Mouse (Mus musculus) liver, embryonic 16.5 days (tissue): ENCODE results near the gene Dll1. TPM values are rescaled to one million over a fixed set of nuclear protein-coding genes. Genes with fewer than 3 reads are reported as not detected.

Source experiments
- ATAC-seq: fragments of 200-750 bp; cut with Nextera tagmentation; 2 replicates; pipeline ENCODE4 v1.8.0; 2017; ENCODE audit warnings: low read depth, mild to moderate bottlenecking, moderate number of reproducible peaks, moderate library complexity
- H3K27ac ChIP-seq: fragments of 300-500 bp; sonication (generic); 2 replicates; pipeline ENCODE4 v1.5.1; 2014; ENCODE audit warnings: mild to moderate bottlenecking, low read length
- H3K27me3 ChIP-seq: fragments of 300-500 bp; sonication (generic); 2 replicates; pipeline ENCODE4 v1.6.1; 2014; ENCODE audit warnings: low read depth, low read length, mixed read lengths; ENCODE audit not compliant: control insufficient read depth, insufficient read depth
- H3K36me3 ChIP-seq: fragments of 300-500 bp; sonication (generic); 2 replicates; pipeline ENCODE4 v1.6.1; 2014; ENCODE audit warnings: mild to moderate bottlenecking; ENCODE audit not compliant: control insufficient read depth, insufficient read depth
- H3K4me1 ChIP-seq: fragments of 300-500 bp; sonication (generic); 2 replicates; pipeline ENCODE4 v1.6.1; 2014; ENCODE audit warnings: low read depth, low read length, mixed read lengths; ENCODE audit not compliant: control insufficient read depth
- H3K4me2 ChIP-seq: fragments of 300-500 bp; sonication (generic); 2 replicates; pipeline ENCODE4 v1.6.1; 2014; ENCODE audit warnings: low read depth, low read length, mixed read lengths
- H3K4me3 ChIP-seq: fragments of 300-500 bp; sonication (generic); 2 replicates; pipeline ENCODE4 v1.5.1; 2014; ENCODE audit warnings: low read depth, mild to moderate bottlenecking, low read length
- H3K9ac ChIP-seq: fragments of 300-500 bp; sonication (generic); 2 replicates; pipeline ENCODE4 v1.6.1; 2014; ENCODE audit warnings: low read depth, low read length
- H3K9me3 ChIP-seq: fragments of 300-500 bp; sonication (generic); replicated peaks from 2 replicates; pipeline ENCODE4 v1.6.1; 2016; ENCODE audit warnings: low read length; ENCODE audit not compliant: control insufficient read depth
- WGBS: fragments of 180-500 bp; shearing (Covaris S2); extraction: QIAGEN DNeasy Blood & Tissue Kit; methylation state at CpG from one replicate; pipeline ENCODE4 v1.1.7; 2014; ENCODE audit not compliant: insufficient replicate concordance; 5-methylcytosine and 5-hydroxymethylcytosine counted together
- polyA plus RNA-seq: library from polyadenylated mRNA; unstranded; fragments of >200 nt; fragmentation: Nextera tagmentation; extraction: Ambion mirVana; gene quantifications from 2 replicates; pipeline ENCODE4 v1.2.1, GENCODE M21; 2015

Dll1 gene
- polyA plus RNA-seq, 1 experiment from 2014 or later = 1.2 TPM

DNA sequence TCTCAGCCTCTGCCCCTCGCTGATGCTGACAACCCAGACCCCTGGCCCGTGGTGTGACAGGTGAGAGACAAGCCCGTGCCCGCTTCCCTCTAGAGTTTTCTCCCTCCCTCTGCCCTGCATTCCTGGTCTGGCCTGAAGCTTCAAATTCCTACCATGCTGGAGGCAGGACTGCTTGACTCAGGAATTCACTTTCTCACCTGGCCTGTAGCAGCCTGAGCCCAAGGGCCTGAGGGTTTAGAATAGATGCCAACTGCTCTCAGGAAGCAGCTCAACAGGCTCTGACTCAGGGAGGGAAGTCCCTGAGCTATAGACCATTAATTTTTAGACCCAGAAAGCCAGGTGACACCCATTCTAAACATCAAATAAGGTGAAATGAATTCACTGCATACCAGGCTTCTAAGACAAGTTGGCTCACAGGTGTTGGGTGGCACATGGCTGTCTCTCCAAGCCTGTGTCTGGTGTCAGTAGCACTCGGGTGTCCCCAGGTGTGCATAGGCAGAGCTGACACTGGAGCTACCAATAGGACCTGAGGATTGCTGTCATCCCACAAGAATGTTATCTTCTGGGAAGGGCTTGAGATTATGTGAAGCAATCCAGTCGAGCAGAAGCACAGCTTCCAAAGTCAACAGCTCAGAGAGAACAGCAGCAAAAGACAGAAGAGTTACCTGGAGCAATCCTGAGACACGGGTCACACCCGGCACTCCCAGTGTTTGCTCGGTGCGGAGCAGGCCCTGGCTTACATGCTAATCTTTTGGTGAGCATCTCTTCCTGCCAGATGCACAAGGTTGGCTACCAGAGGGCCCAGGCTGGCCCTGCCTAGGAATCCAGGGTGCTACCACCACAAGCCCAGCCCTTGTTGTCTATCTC is 50.5 kb downstream of the Dll1 start:
- Histone ChIP-seq H3K27ac (no peak overlapping the region), H3K36me3 (no peaks in the 10 kb centered on the region), H3K9me3 (no peaks in the 10 kb centered on the region), H3K27me3 (no peaks in the 10 kb centered on the region), H3K4me3 (no peak overlapping the region), H3K4me2 (no peak overlapping the region), H3K4me1 (no peaks in the 10 kb centered on the region), H3K9ac (no peak overlapping the region)
- 54% methylated on average over 10 of the region's 10 CpGs for WGBS
- ATAC-seq = no peak

- Histone ChIP-seq H3K4me3 (no peak overlapping the region), H3K27ac (no peak overlapping the region), H3K4me2 (no peak overlapping the region), H3K4me1 (no peaks in the 10 kb centered on the region), H3K27me3 (no peaks in the 10 kb centered on the region), H3K9me3 (no peaks in the 10 kb centered on the region), H3K36me3 (no peaks in the 10 kb centered on the region), H3K9ac (no peak overlapping the region)
- no peak for ATAC-seq
- 64% methylated on average over 9 of the region's 9 CpGs for WGBS
These were observed 53.4 kb downstream of the Dll1 start for GRCm38 (mm10) chr17:15323191-15323834.

Other genes with a start within 250 kb of the Dll1 start
- gene Fam120b, start 19.3 kb upstream of the Dll1 start, polyA plus RNA-seq = 7.8 and 8.0 TPM in 2 replicates
- gene Psmb1, start 122.9 kb upstream of the Dll1 start, polyA plus RNA-seq = 108 and 120 TPM in 2 replicates
- gene Tbp, start 123.0 kb upstream of the Dll1 start, polyA plus RNA-seq = 17.1 and 17.3 TPM in 2 replicates
- gene Pdcd2, start 150.4 kb upstream of the Dll1 start, polyA plus RNA-seq = 16.3 and 22.7 TPM in 2 replicates
- 0.43 and 0.74 TPM in 2 replicates for gene Prdm9, start 187.5 kb upstream of the Dll1 start, polyA plus RNA-seq